ENCODE assay signal across 29 mouse cellular contexts in the genomic region with DNA sequence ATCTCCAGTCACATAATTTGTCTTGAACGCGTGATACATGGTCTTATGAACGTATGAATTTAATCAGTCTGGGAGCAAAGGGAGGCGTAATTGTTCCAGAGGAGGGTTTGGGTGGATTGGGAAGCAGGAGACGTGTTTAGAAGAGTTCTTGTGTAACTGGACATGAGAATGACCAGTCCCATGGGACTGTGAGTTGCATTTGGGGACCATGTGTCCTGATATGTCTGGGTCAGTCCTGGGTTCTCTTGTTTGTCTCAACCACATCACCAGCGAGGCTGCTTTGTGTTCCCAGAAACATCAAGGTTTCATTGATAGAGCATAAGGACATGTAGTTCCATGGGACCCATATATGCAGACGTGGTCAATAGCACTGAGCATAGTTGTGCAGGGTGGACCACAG. TPM values are rescaled to one million over a fixed set of nuclear protein-coding genes. Genes with fewer than 3 reads are reported as not detected.
"Had no signal": no experiment of that assay in that cellular context is flagged by ENCODE, and none has a peak within 500 bp of the region (broad histone marks: within the 10 kb centered on the region; RNA-seq: fewer than 3 reads in every experiment).

No protein-coding gene starts in this region.

- H3K4me1 ChIP-seq: midbrain, embryonic 12.5 days; midbrain, embryonic 13.5 days; midbrain, embryonic 15.5 days had no signal

- DNase-seq: left cerebral cortex, postnatal 4 days; liver; liver, embryonic 13.5 days; liver, postnatal 0 days; lung, adult 18-20 months; lung, adult 2 months; lung, embryonic 14.5 days; lung, postnatal 10 days; lung, postnatal 14 days; lung, postnatal 36 days; midbrain, embryonic 14.5 days had no signal

- H3K27me3 ChIP-seq: limb, embryonic 12.5 days; limb, embryonic 13.5 days; limb, embryonic 15.5 days; liver, embryonic 12.5 days; liver, embryonic 13.5 days; liver, embryonic 15.5 days; lung, embryonic 15.5 days; megakaryocyte, embryonic 14.5 days; midbrain, embryonic 12.5 days; midbrain, embryonic 13.5 days; midbrain, embryonic 15.5 days; neural tube, embryonic 13.5 days had no signal

- H3K36me3 ChIP-seq: limb, embryonic 10.5 days; limb, embryonic 12.5 days; limb, embryonic 13.5 days; limb, embryonic 15.5 days; liver, embryonic 12.5 days; liver, embryonic 13.5 days; liver, embryonic 15.5 days; lung, embryonic 15.5 days; midbrain, embryonic 12.5 days; midbrain, embryonic 13.5 days; midbrain, embryonic 15.5 days; neural tube, embryonic 13.5 days had no signal

- H3K9me3 ChIP-seq: limb, embryonic 10.5 days; limb, embryonic 12.5 days; limb, embryonic 13.5 days; limb, embryonic 15.5 days; liver, embryonic 12.5 days; liver, embryonic 13.5 days; liver, embryonic 15.5 days; lung, embryonic 15.5 days; megakaryocyte, embryonic 14.5 days; midbrain, embryonic 12.5 days; midbrain, embryonic 13.5 days; midbrain, embryonic 15.5 days; neural tube, embryonic 13.5 days had no signal

- H3K4me3 ChIP-seq: left cerebral cortex, adult 2 months; limb, embryonic 10.5 days; limb, embryonic 12.5 days; limb, embryonic 13.5 days; limb, embryonic 15.5 days; liver, embryonic 12.5 days; liver, embryonic 13.5 days; liver, embryonic 15.5 days; lung, embryonic 15.5 days; megakaryocyte, embryonic 14.5 days; midbrain, embryonic 12.5 days; midbrain, embryonic 13.5 days; midbrain, embryonic 15.5 days; myocyte; neural tube, embryonic 13.5 days had no signal

- H3K27ac ChIP-seq: left cerebral cortex, adult 2 months; limb, embryonic 10.5 days; limb, embryonic 12.5 days; limb, embryonic 13.5 days; limb, embryonic 15.5 days; liver, embryonic 12.5 days; liver, embryonic 13.5 days; liver, embryonic 14.5 days; liver, embryonic 15.5 days; lung, embryonic 15.5 days; macrophage; midbrain, embryonic 12.5 days; midbrain, embryonic 13.5 days; midbrain, embryonic 15.5 days; neural tube, embryonic 13.5 days had no signal

- ATAC-seq: liver, embryonic 12.5 days; liver, postnatal 0 days; midbrain, embryonic 13.5 days; midbrain, embryonic 15.5 days; midbrain, embryonic 16.5 days had no signal

- H3K9ac ChIP-seq: limb, embryonic 12.5 days; limb, embryonic 13.5 days; limb, embryonic 15.5 days; liver, embryonic 12.5 days; liver, embryonic 13.5 days; liver, embryonic 14.5 days; liver, embryonic 15.5 days; liver, postnatal 0 days; lung, embryonic 14.5 days; lung, embryonic 15.5 days; midbrain, embryonic 12.5 days; midbrain, embryonic 13.5 days; midbrain, embryonic 15.5 days; neural tube, embryonic 13.5 days had no signal

- H3K4me2 ChIP-seq: limb, embryonic 12.5 days; limb, embryonic 13.5 days; limb, embryonic 15.5 days; liver, embryonic 11.5 days; liver, embryonic 12.5 days; liver, embryonic 13.5 days; liver, embryonic 15.5 days; lung, embryonic 14.5 days; lung, embryonic 15.5 days; midbrain, embryonic 12.5 days; midbrain, embryonic 13.5 days; midbrain, embryonic 15.5 days; neural tube, embryonic 13.5 days had no signal

RNA-seq across cellular contexts. Expression of gene Fam49a, which starts 36.5 kb away (rescaled TPM):
- polyA plus RNA-seq: myocyte had no signal
